Mouse (Mus musculus) bone marrow macrophage, adult 2 months (primary cell): ENCODE data around the gene Pold1.

Experiments used
- CTCF ChIP-seq: IDR thresholded peaks from 2 replicates; pipeline ENCODE4 v1.5.1; 2012; ENCODE audit warnings: low read depth, mild to moderate bottlenecking, low read length, moderate library complexity
- POLR2A ChIP-seq: IDR thresholded peaks from 2 replicates; pipeline ENCODE4 v1.6.1; 2012; ENCODE audit warnings: mild to moderate bottlenecking, low read depth, low read length, borderline replicate concordance

DNA sequence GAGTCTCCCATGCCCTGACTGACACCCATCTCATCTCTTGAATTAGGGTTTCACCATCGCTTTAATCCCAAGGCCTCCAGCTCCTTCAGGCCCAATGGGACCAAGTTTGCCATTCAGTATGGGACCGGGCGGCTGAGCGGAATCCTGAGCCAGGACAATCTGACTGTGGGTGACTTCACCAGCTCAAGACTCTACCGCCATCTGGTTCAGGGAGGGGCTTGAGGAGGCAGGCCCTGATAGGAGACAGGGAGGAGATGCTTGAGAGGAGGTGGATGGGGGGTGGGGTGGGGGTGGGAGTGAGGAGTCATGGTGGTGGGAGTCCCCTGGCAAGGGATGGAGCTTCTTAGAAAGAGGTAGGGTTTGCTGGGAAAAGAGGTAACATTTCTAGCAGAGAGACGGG is 33.0 kb upstream of the Pold1 start:
- TF ChIP-seq POLR2A: no peak
- no peak for TF ChIP-seq CTCF
